Mouse (Mus musculus) liver, embryonic 11.5 days (tissue): Measurements from ENCODE around the gene Mtg2. TPM values are rescaled to one million over a fixed set of nuclear protein-coding genes. Genes with fewer than 3 reads are reported as not detected.

ENCODE experiments used
- ATAC-seq: fragments of 200-750 bp; cut with Nextera tagmentation; replicated peaks from 2 replicates; pipeline ENCODE4 v1.8.0; 2017; ENCODE audit warnings: moderate number of reproducible peaks, mild to moderate bottlenecking, moderate TSS enrichment, moderate library complexity; ENCODE audit not compliant: low FRiP score
- DNase-seq: peaks from one replicate; pipeline ENCODE4 v3.0.0-alpha.2; 2017; ENCODE audit warnings: low spot score
- H3K27ac ChIP-seq: fragments of 300-500 bp; sonication (generic); 2 replicates; pipeline ENCODE4 v1.5.1; 2014; ENCODE audit warnings: mild to moderate bottlenecking, low read depth, low read length, control low read depth
- H3K27me3 ChIP-seq: fragments of 300-500 bp; sonication (generic); replicated peaks from 2 replicates; pipeline ENCODE4 v1.6.1; 2014; ENCODE audit warnings: low read length, mixed read lengths; ENCODE audit not compliant: control insufficient read depth, insufficient read depth
- H3K36me3 ChIP-seq: fragments of 300-500 bp; sonication (generic); 2 replicates; pipeline ENCODE4 v1.6.1; 2014; ENCODE audit warnings: mild to moderate bottlenecking, low read length, moderate library complexity, mixed read lengths; ENCODE audit not compliant: control insufficient read depth, insufficient read depth
- H3K4me1 ChIP-seq: fragments of 300-500 bp; sonication (generic); replicated peaks from 2 replicates; pipeline ENCODE4 v1.6.1; 2014; ENCODE audit warnings: low read length, mixed read lengths; ENCODE audit not compliant: control insufficient read depth, insufficient read depth
- H3K4me2 ChIP-seq: fragments of 300-500 bp; sonication (generic); 2 replicates; pipeline ENCODE4 v1.6.1; 2014; ENCODE audit warnings: mild to moderate bottlenecking, control low read depth, moderate library complexity
- H3K4me3 ChIP-seq: fragments of 300-500 bp; sonication (generic); 2 replicates; pipeline ENCODE4 v1.5.1; 2014; ENCODE audit warnings: low read depth, low read length, control low read depth
- H3K9ac ChIP-seq: fragments of 300-500 bp; sonication (generic); 2 replicates; pipeline ENCODE4 v1.6.1; 2014; ENCODE audit warnings: low read depth, low read length, control low read depth
- H3K9me3 ChIP-seq: fragments of 300-500 bp; sonication (generic); 2 replicates; pipeline ENCODE4 v1.6.1; 2016; ENCODE audit warnings: low read length, inconsistent platforms, mixed read lengths; ENCODE audit not compliant: control insufficient read depth
- WGBS: fragments of 180-500 bp; shearing (Covaris S2); extraction: QIAGEN DNeasy Blood & Tissue Kit; methylation state at CpG from one replicate; pipeline ENCODE4 v1.1.7; 2014; 5-methylcytosine and 5-hydroxymethylcytosine counted together
- polyA plus RNA-seq: library from polyadenylated mRNA; unstranded; fragments of >200 nt; fragmentation: Nextera tagmentation; extraction: Ambion mirVana; gene quantifications from 2 replicates; pipeline ENCODE4 v1.2.1, GENCODE M21; 2014

The Mtg2 gene
- polyA plus RNA-seq, 1 experiment from 2014 or later = 23.1 TPM

GRCm38 (mm10) chr2:180107081-180107480 lies 36.7 kb downstream of the Mtg2 start:
- no peak for DNase-seq
- no peak overlapping the region for H3K4me3 ChIP-seq
- no peaks in the 10 kb centered on the region for H3K36me3 ChIP-seq
- no peak overlapping the region for H3K27ac ChIP-seq
- 58% methylated on average over 4 of the region's 4 CpGs for WGBS
- ATAC-seq = no peak; the same call in 1 of the 2 replicates
- no peaks in the 10 kb centered on the region for H3K9me3 ChIP-seq
- peaks cover 48% of the 10 kb centered on the region for H3K27me3 ChIP-seq
- H3K4me1 ChIP-seq = peaks cover 7% of the 10 kb centered on the region
- no peak overlapping the region for H3K4me2 ChIP-seq
- no peak overlapping the region for H3K9ac ChIP-seq

- H3K27ac ChIP-seq = no peak overlapping the region
- H3K4me3 ChIP-seq = no peak overlapping the region
- no peaks in the 10 kb centered on the region for H3K36me3 ChIP-seq
- peaks cover 7% of the 10 kb centered on the region for H3K4me1 ChIP-seq
- DNase-seq (no peak), ATAC-seq (no peak)
- WGBS = 55% methylated on average over 6 of the region's 6 CpGs
- H3K9ac ChIP-seq = no peak overlapping the region
- H3K4me2 ChIP-seq = no peak overlapping the region
- H3K9me3 ChIP-seq = no peaks in the 10 kb centered on the region
- H3K27me3 ChIP-seq = peaks cover 36% of the 10 kb centered on the region
These were observed 37.9 kb downstream of the Mtg2 start for GRCm38 (mm10) chr2:180108285-180108684.

- H3K27me3 ChIP-seq = 0 out of 2 replicates have a peak, but pooled peaks cover 5% of the 10 kb centered on the region
- no peak for ATAC-seq
- 58% methylated on average over 17 of the region's 17 CpGs for WGBS
- no peak overlapping the region for H3K4me2 ChIP-seq
- no peak overlapping the region for H3K4me3 ChIP-seq
- peaks cover 13% of the 10 kb centered on the region for H3K4me1 ChIP-seq
- H3K36me3 ChIP-seq = no peaks in the 10 kb centered on the region
- DNase-seq = no peak
- H3K27ac ChIP-seq = no peak overlapping the region
- H3K9me3 ChIP-seq = no peaks in the 10 kb centered on the region
- H3K9ac ChIP-seq = no peak overlapping the region
These were observed 43.8 kb downstream of the Mtg2 start for GRCm38 (mm10) chr2:180113909-180114890.

GRCm38 (mm10) chr2:180115279-180115678 lies 44.9 kb downstream of the Mtg2 start:
- Histone ChIP-seq H3K4me1 (peaks cover 19% of the 10 kb centered on the region), H3K36me3 (no peaks in the 10 kb centered on the region), H3K27ac (no peak overlapping the region), H3K27me3 (0 out of 2 replicates have a peak, but pooled peaks cover 4% of the 10 kb centered on the region), H3K4me2 (no peak overlapping the region), H3K9ac (no peak overlapping the region), H3K4me3 (no peak overlapping the region), H3K9me3 (no peaks in the 10 kb centered on the region)
- no peak for ATAC-seq
- no peak for DNase-seq
- 39% methylated on average over 6 of the region's 6 CpGs for WGBS

DNA sequence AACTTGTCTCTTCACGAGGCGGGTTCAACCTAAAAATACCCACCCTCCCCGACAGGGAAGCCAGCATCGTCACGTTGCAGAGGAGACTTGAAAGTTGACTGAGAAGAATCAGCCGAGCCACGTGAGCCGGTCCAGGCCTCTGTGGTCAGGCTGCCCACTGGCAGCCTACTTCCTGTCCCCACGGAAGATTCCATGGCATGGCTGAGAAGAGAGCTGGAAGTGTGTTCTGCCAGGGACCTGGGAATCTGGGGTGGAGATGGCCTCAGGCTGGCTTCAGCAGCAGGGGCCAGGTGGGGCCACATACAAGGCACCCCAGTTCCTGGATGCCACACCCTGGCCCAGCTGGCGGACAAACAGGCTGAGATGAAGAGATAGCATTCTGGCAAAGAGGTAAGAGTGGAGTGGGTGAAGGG lies 45.7 kb downstream of the Mtg2 start:
- no peaks in the 10 kb centered on the region for H3K36me3 ChIP-seq
- no peaks in the 10 kb centered on the region for H3K9me3 ChIP-seq
- H3K9ac ChIP-seq = no peak overlapping the region
- no peak overlapping the region for H3K4me2 ChIP-seq
- no peak for DNase-seq
- no peak for ATAC-seq
- 0 out of 2 replicates have a peak, but pooled peaks cover 4% of the 10 kb centered on the region for H3K27me3 ChIP-seq
- 47% methylated on average over 10 of the region's 10 CpGs for WGBS
- no peak overlapping the region for H3K27ac ChIP-seq
- peaks cover 23% of the 10 kb centered on the region for H3K4me1 ChIP-seq
- no peak overlapping the region for H3K4me3 ChIP-seq

DNA sequence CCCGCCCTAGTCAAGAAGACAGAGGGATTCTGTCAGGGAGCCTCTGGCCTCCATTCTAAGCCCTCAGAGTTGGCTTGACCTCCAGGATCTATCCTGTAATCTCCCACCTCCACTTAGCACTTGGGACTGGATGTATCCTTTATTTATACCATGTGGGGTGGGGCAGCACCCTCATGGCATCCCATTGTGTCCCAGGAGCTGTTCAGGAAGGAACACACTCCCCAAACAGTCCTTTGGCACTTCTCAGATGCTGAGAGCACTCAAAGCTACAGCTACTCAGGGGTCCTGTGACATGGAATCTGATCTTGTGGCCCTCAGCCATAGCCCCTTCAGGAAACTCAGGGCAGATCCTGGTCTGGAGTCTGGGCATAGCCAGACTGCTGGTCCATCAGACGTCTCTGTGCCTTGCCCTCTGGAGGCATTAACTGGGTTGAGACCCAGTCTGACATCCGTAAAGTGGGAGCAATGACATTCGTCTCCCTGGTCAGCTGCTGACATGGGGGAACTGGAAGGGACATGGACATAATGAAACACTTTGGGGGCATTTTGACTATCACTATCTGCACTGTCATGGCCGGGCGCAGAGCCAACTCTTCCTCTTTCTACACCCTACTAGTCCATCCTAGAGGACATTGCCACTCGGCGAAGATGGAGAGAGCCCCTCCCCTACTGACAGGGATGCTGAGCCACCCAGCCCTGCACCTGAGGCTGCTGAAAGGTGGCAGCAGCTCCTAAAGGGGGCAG lies 46.5 kb downstream of the Mtg2 start:
- no peak for DNase-seq
- no peak overlapping the region for H3K4me3 ChIP-seq
- no peak overlapping the region for H3K4me2 ChIP-seq
- H3K4me1 ChIP-seq = peaks cover 23% of the 10 kb centered on the region
- no peak for ATAC-seq
- H3K27ac ChIP-seq = no peak overlapping the region
- 64% methylated on average over 8 of the region's 8 CpGs for WGBS
- H3K27me3 ChIP-seq = 0 out of 2 replicates have a peak, but pooled peaks cover 4% of the 10 kb centered on the region
- no peaks in the 10 kb centered on the region for H3K36me3 ChIP-seq
- H3K9me3 ChIP-seq = no peaks in the 10 kb centered on the region
- H3K9ac ChIP-seq = no peak overlapping the region

GRCm38 (mm10) chr2:180117485-180118194 lies 47.3 kb downstream of the Mtg2 start:
- Histone ChIP-seq H3K36me3 (no peaks in the 10 kb centered on the region), H3K9ac (no peak overlapping the region), H3K27me3 (0 out of 2 replicates have a peak, but pooled peaks cover 4% of the 10 kb centered on the region), H3K27ac (no peak overlapping the region), H3K4me3 (no peak overlapping the region), H3K9me3 (no peaks in the 10 kb centered on the region), H3K4me2 (peak overlapping the region; percentile 92; the same call in 1 of the 2 replicates), H3K4me1 (peaks cover 23% of the 10 kb centered on the region)
- DNase-seq = no peak
- WGBS = 16% methylated on average over 13 of the region's 13 CpGs
- ATAC-seq = no peak
